Mouse (Mus musculus): ENCODE measurements around the gene Pi4k2b. TPM values are rescaled to one million over a fixed set of nuclear protein-coding genes. Genes with fewer than 3 reads are reported as not detected.

The Pi4k2b gene
- polyA plus RNA-seq, 1 experiment from 2014 or later: 6.2 TPM

- ATAC-seq (ENCODE audit: extremely low read depth, insufficient number of reproducible peaks, low FRiP score, low TSS enrichment): no peak
- Histone ChIP-seq H3K4me1 (peaks cover 12% of the 10 kb centered on the region), H3K4me3 (no peak overlapping the region), H3K27ac (replicated peaks) (no peak overlapping the region), H3K4me2 (no peak overlapping the region), H3K9ac (no peak overlapping the region), H3K27me3 (replicated peaks) (no peaks in the 10 kb centered on the region), H3K36me3 (peaks cover 75% of the 10 kb centered on the region), H3K9me3 (no peaks in the 10 kb centered on the region)
- whole genome bisulfite sequencing: 89% methylated on average over 14 of the region's 14 CpGs
Measured at GRCm38 (mm10) chr5:52811056-52811455, 69.7 kb downstream of the Pi4k2b start.

- Histone ChIP-seq H3K36me3 (peaks cover 81% of the 10 kb centered on the region), H3K4me3 (no peak overlapping the region), H3K9ac (no peak overlapping the region), H3K4me2 (no peak overlapping the region), H3K4me1 (no peaks in the 10 kb centered on the region), H3K27ac (replicated peaks) (no peak overlapping the region), H3K27me3 (replicated peaks) (no peaks in the 10 kb centered on the region), H3K9me3 (no peaks in the 10 kb centered on the region)
- no peak for ATAC-seq (ENCODE audit: extremely low read depth, insufficient number of reproducible peaks, low FRiP score, low TSS enrichment)
- WGBS: 90% methylated on average over 10 of the region's 10 CpGs
Measured at GRCm38 (mm10) chr5:52812456-52812855, 71.1 kb downstream of the Pi4k2b start.

- H3K36me3 ChIP-seq: peaks cover 73% of the 10 kb centered on the region
- no peaks in the 10 kb centered on the region for H3K4me1 ChIP-seq
- H3K9ac ChIP-seq: no peak overlapping the region
- 86% methylated on average over 7 of the region's 7 CpGs for WGBS
- H3K4me3 ChIP-seq: no peak overlapping the region
- H3K4me2 ChIP-seq: no peak overlapping the region
- no peak overlapping the region for H3K27ac ChIP-seq (replicated peaks)
- no peak for ATAC-seq (ENCODE audit: extremely low read depth, insufficient number of reproducible peaks, low FRiP score, low TSS enrichment)
- H3K27me3 ChIP-seq (replicated peaks): no peaks in the 10 kb centered on the region
- H3K9me3 ChIP-seq: no peaks in the 10 kb centered on the region
Measured at GRCm38 (mm10) chr5:52813312-52813711, 71.9 kb downstream of the Pi4k2b start.

- no peak overlapping the region for H3K4me3 ChIP-seq
- H3K27me3 ChIP-seq (replicated peaks): no peaks in the 10 kb centered on the region
- no peak overlapping the region for H3K27ac ChIP-seq (replicated peaks)
- no peaks in the 10 kb centered on the region for H3K4me1 ChIP-seq
- no peak for ATAC-seq (ENCODE audit: extremely low read depth, insufficient number of reproducible peaks, low FRiP score, low TSS enrichment)
- H3K9me3 ChIP-seq: no peaks in the 10 kb centered on the region
- H3K4me2 ChIP-seq: no peak overlapping the region
- H3K36me3 ChIP-seq: peaks cover 70% of the 10 kb centered on the region
- 88% methylated on average over 7 of the region's 7 CpGs for WGBS
- no peak overlapping the region for H3K9ac ChIP-seq
Measured at GRCm38 (mm10) chr5:52818676-52819075, 77.3 kb downstream of the Pi4k2b start.

Other genes with a start within 250 kb of the Pi4k2b start
- gene Lgi2, start 175.1 kb upstream of the Pi4k2b start, polyA plus RNA-seq (2015; fragmentation: Nextera tagmentation; extraction: Ambion mirVana): 2.0 and 2.1 TPM in 2 replicates
- gene Sepsecs, start 71.9 kb upstream of the Pi4k2b start, polyA plus RNA-seq (2015; fragmentation: Nextera tagmentation; extraction: Ambion mirVana): 4.9 and 5.0 TPM in 2 replicates
- 10.3 and 10.9 TPM in 2 replicates for gene Zcchc4, start 33.8 kb downstream of the Pi4k2b start, polyA plus RNA-seq (2015; fragmentation: Nextera tagmentation; extraction: Ambion mirVana)
- gene Anapc4, start 92.4 kb downstream of the Pi4k2b start, polyA plus RNA-seq (2015; fragmentation: Nextera tagmentation; extraction: Ambion mirVana): 65.8 and 71.1 TPM in 2 replicates

All from heart, embryonic 13.5 days (tissue).